Mouse (Mus musculus) heart, postnatal 0 days (tissue): ENCODE results near the gene 1810010H24Rik.

Source experiments
- CTCF ChIP-seq: IDR thresholded peaks from 2 replicates; pipeline ENCODE4 v1.5.1; 2016; ENCODE audit warnings: antibody characterized with exemption, control low read depth, low read depth
- EP300 ChIP-seq: IDR thresholded peaks from 2 replicates; pipeline ENCODE4 v1.6.1; 2016; ENCODE audit warnings: antibody characterized with exemption, low read depth

DNA sequence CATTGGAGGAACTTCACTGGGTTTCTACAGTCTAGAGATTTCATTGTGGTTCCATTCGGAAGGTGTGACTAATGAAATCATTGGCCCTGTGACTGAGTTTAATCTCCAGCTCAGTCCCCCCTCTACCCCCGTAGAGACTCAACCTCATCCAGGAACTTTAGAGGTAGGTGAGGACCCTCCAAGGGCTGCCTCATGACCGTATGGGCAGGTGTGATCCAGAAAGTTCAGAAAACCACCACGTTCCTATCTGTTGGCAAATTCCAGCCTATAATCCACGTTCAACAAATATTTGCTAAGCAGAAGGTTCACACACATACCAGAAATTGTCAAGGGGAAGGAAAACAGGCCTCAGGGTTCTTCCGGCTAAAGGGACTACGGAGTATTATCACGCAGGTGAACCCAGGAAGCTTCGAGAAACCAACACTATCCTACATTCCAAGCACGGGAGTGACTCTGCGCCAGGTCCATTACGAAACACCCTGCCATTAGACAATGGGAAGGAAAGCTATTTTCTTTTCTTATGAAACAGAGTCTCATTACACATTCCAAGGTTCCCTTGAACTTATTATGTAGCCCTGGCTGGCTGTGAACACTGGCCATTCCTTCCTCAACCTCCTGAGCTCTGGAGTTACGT is 3.3 kb upstream of the 1810010H24Rik start:
- TF ChIP-seq CTCF (no peak), EP300 (no peak)
